Mouse (Mus musculus) erythroblast, embryonic 14.5 days (primary cell): ENCODE measurements around the gene Tgif1.

ENCODE experiments used
- GATA1 ChIP-seq: IDR thresholded peaks from 2 replicates; pipeline ENCODE4 v1.6.1; 2012; ENCODE audit warnings: low read length, inconsistent platforms, mixed read lengths
- TAL1 ChIP-seq: IDR thresholded peaks from 3 replicates; pipeline ENCODE4 v1.6.1; 2012; ENCODE audit warnings: low read length, inconsistent platforms, mixed read lengths

DNA sequence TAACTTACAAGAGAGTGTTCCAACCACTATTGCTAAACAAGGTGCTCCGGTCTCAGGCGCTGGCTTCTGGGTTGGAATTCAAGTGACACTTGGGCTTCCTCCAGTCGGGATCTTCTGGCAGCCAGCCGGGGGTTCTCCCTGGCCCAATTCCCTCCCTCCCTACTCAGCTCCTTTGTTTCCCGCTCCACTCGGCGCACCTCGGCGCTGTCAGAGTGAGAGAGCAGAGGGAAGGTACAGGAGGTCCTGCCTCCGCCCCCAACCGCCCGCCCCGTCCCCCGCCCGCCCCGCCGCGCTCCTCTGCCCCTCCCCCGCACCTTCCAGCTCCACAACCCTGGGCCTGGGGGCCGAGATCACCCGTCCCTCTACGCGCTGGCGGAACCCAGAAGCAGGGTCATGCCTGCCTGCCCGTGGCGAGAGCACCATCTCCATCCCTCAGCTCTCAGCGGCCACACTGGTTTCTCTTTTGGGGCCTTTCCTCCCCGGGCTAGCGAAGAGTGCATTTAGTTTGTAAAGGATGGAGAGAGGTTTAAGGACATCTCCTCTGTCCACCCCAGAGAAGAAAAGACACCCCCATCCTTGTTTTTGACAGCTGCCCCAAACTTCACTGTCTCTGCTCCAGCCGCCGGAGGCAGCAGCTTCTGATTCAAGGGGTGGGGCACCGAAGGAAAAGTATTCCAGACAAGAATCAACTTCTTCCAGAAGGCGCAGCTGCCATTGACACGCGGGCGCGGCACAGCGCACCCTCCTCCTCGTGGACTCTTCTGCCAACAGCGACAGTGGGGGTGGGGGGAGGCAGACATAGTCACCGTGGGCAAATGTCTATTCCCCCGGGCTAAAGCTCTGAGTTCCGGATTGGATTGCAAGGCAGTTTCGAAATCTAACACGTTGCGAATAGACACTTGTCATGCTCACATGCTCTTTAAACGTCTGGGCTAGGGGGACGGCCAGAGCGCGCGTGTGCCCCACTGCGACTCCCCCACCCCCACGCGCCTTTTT is 2.1 kb downstream of the Tgif1 start:
- TF ChIP-seq TAL1 (no peak), GATA1 (no peak)
